ENCODE assay signal across 11 mouse cellular contexts in the genomic region with DNA sequence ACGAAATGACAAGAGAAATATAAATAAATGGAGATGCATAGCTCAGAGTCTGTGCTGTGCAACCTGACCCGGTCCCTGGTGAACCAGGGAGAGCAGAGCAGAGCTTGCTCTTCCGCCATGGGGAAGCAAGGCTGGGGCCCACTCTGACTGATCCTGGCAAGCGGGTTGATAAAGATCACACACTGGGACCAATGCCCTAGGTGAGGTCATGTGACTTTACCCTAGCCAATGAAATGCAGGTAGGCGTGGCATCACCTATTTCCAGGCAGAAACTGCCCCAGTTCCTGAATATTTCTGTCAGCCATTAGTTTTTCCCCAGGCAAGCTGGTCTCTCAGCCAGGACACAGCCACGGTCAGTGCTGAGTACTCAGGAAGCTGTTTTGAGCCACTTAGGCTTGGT. TPM values are rescaled to one million over a fixed set of nuclear protein-coding genes. Genes with fewer than 3 reads are reported as not detected.
A peak's percentile ranks its signal among the peaks of the same experiment; 100 is the strongest.
DNase-seq lines count a peak whose midpoint lies in the region; ATAC-seq and TF ChIP-seq lines count a peak whose summit lies in the region.
"Had no signal": no experiment of that assay in that cellular context is flagged by ENCODE, and none has a peak within 500 bp of the region (broad histone marks: within the 10 kb centered on the region; RNA-seq: fewer than 3 reads in every experiment).

No protein-coding gene starts in this region.

- no peak overlapping the region for H3K4me3 ChIP-seq in forebrain, embryonic 10.5 days
- H3K4me3 ChIP-seq in forebrain, embryonic 13.5 days: no peak overlapping the region
- H3K4me3 ChIP-seq in CH12.LX (replicated peaks in 1 of 3; ENCODE audit: low read depth in 2 of 3, low read length in 2 of 3, poor library complexity in 1 of 3): no peak overlapping the region
- peak overlapping the region; percentile 49 for H3K4me3 ChIP-seq in erythroblast, embryonic 14.5 days (replicated peaks)
- peak overlapping the region; percentile 27 for H3K4me3 ChIP-seq in liver, embryonic 12.5 days
- H3K4me3 ChIP-seq: neural tube, embryonic 15.5 days had no signal

- TF ChIP-seq CTCF in CH12.LX (conservative IDR thresholded peaks at IDR 0.05 in 1 of 2, IDR thresholded peaks at IDR 0.05 in 1 of 2; ENCODE audit: low read depth in 2 of 2, low read length in 2 of 2): no peak

- no peaks in the 10 kb centered on the region for H3K79me2 ChIP-seq in CH12.LX (replicated peaks; ENCODE audit: control insufficient read depth, extremely low read depth, insufficient read depth, poor library complexity, severe bottlenecking)

- 53% methylated on average over 6 of the region's 6 CpGs for WGBS in forebrain, embryonic 10.5 days
- WGBS in forebrain, embryonic 13.5 days: 52% methylated on average over 6 of the region's 6 CpGs
- WGBS in liver, embryonic 12.5 days (ENCODE audit: insufficient replicate concordance): 11% methylated on average over 6 of the region's 6 CpGs

- no peak for TF ChIP-seq RAD21 in CH12.LX (IDR thresholded peaks at IDR 0.05; ENCODE audit: low read depth, low read length)

- H3K9ac ChIP-seq in forebrain, embryonic 13.5 days: no peak overlapping the region
- H3K9ac ChIP-seq in CH12.LX (ENCODE audit: insufficient read depth, low read depth): no peak overlapping the region
- H3K9ac ChIP-seq in liver, embryonic 12.5 days: peak overlapping the region; percentile 32
- H3K9ac ChIP-seq: neural tube, embryonic 15.5 days had no signal

- no peaks in the 10 kb centered on the region for H3K9me3 ChIP-seq in forebrain, embryonic 10.5 days
- H3K9me3 ChIP-seq in forebrain, embryonic 13.5 days (replicated peaks): no peaks in the 10 kb centered on the region
- no peaks in the 10 kb centered on the region for H3K9me3 ChIP-seq in CH12.LX (replicated peaks; ENCODE audit: low read length)
- no peaks in the 10 kb centered on the region for H3K9me3 ChIP-seq in erythroblast, embryonic 14.5 days (ENCODE audit: control insufficient read depth, low read length)
- no peaks in the 10 kb centered on the region for H3K9me3 ChIP-seq in liver, embryonic 12.5 days (replicated peaks)
- H3K9me3 ChIP-seq: neural tube, embryonic 15.5 days had no signal

- H3K4me2 ChIP-seq in forebrain, embryonic 13.5 days: no peak overlapping the region
- no peak overlapping the region for H3K4me2 ChIP-seq in CH12.LX (ENCODE audit: insufficient read depth, low read depth, poor library complexity, severe bottlenecking)
- H3K4me2 ChIP-seq in liver, embryonic 12.5 days: peak overlapping the region; percentile 58
- H3K4me2 ChIP-seq: neural tube, embryonic 15.5 days had no signal

- H3K27ac ChIP-seq in forebrain, embryonic 10.5 days: peak overlapping the region; percentile 35; the same call in 1 of the 2 replicates
- H3K27ac ChIP-seq in forebrain, embryonic 13.5 days: no peak overlapping the region
- H3K27ac ChIP-seq in CH12.LX (ENCODE audit: insufficient read depth, low read depth): no peak overlapping the region
- peak overlapping the region; percentile 64 for H3K27ac ChIP-seq in liver, embryonic 12.5 days
- H3K27ac ChIP-seq: neural tube, embryonic 15.5 days had no signal

- no peak for DNase-seq in forebrain, embryonic 10.5 days (ENCODE audit: extremely low spot score, low spot score)
- no peak for DNase-seq in CH12.LX (ENCODE audit: extremely low read depth)
- no peak for DNase-seq in yolk sac, embryonic 10.5 days (ENCODE audit: low spot score)
- no peak for DNase-seq in ovary, postnatal 10 days (ENCODE audit: low spot score)
- DNase-seq in left cerebral cortex, adult 18-20 months (ENCODE audit: low spot score in 2 of 2): no peak
- DNase-seq: left cerebral cortex, postnatal 4 days had no signal

- H3K4me1 ChIP-seq in forebrain, embryonic 10.5 days: peaks cover 78% of the 10 kb centered on the region
- peaks cover 64% of the 10 kb centered on the region for H3K4me1 ChIP-seq in forebrain, embryonic 13.5 days
- peaks cover 9 to 92% of the 10 kb centered on the region in 2 experiments for H3K4me1 ChIP-seq in CH12.LX (ENCODE audit: control insufficient read depth in 1 of 2, insufficient read depth in 2 of 2)
- H3K4me1 ChIP-seq in erythroblast, embryonic 14.5 days (ENCODE audit: control insufficient read depth): peaks cover 59% of the 10 kb centered on the region
- H3K4me1 ChIP-seq in liver, embryonic 12.5 days: peaks cover 80% of the 10 kb centered on the region

- no peaks in the 10 kb centered on the region for H3K36me3 ChIP-seq in forebrain, embryonic 10.5 days (replicated peaks)
- no peaks in the 10 kb centered on the region for H3K36me3 ChIP-seq in forebrain, embryonic 13.5 days (ENCODE audit: poor library complexity, severe bottlenecking)
- H3K36me3 ChIP-seq in CH12.LX (replicated peaks in 1 of 2; ENCODE audit: control insufficient read depth in 1 of 2, insufficient read depth in 1 of 2, low read length in 1 of 2): peaks cover 0 to 2% of the 10 kb centered on the region in 2 experiments
- H3K36me3 ChIP-seq in erythroblast, embryonic 14.5 days (ENCODE audit: control insufficient read depth): no peaks in the 10 kb centered on the region; the same call in 1 of the 2 replicates
- H3K36me3 ChIP-seq in liver, embryonic 12.5 days: no peaks in the 10 kb centered on the region
- H3K36me3 ChIP-seq: neural tube, embryonic 15.5 days had no signal

- in situ Hi-C loops in CH12.LX (cut with MboI; ENCODE audit: low pct_ligation_motif_present, low pct_unique_long_range_greater_than_20kb, low sequenced_read_pairs): no loop called here

- no peak for TF ChIP-seq POLR2A in CH12.LX (IDR thresholded peaks at IDR 0.05; ENCODE audit: low read depth, low read length)

- dilution Hi-C loops in CH12.LX (cut with MboI; ENCODE audit: extremely low pct_ligation_motif_present, extremely low pct_unique_long_range_greater_than_20kb, low sequenced_read_pairs): no loop called here

- ATAC-seq in forebrain, embryonic 13.5 days: no peak
- peak; percentile 66 for ATAC-seq in liver, embryonic 12.5 days

- no peak for TF ChIP-seq EP300 in CH12.LX (IDR thresholded peaks at IDR 0.05; ENCODE audit: low read length)

- no peaks in the 10 kb centered on the region for H3K27me3 ChIP-seq in forebrain, embryonic 10.5 days (ENCODE audit: poor library complexity, severe bottlenecking)
- no peaks in the 10 kb centered on the region for H3K27me3 ChIP-seq in forebrain, embryonic 13.5 days
- H3K27me3 ChIP-seq in CH12.LX (replicated peaks): no peaks in the 10 kb centered on the region
- no peaks in the 10 kb centered on the region for H3K27me3 ChIP-seq in erythroblast, embryonic 14.5 days (ENCODE audit: control insufficient read depth)
- no peaks in the 10 kb centered on the region for H3K27me3 ChIP-seq in liver, embryonic 12.5 days (replicated peaks)
- H3K27me3 ChIP-seq: neural tube, embryonic 15.5 days had no signal

TF ChIP-seq in CH12.LX, 34 proteins besides CTCF, POLR2A, EP300 and RAD21:
- no peak for TF ChIP-seq JUN (IDR thresholded peaks at IDR 0.05; ENCODE audit: insufficient read depth, low read depth, low read length)
- no peak for TF ChIP-seq ETS1 (conservative IDR thresholded peaks at IDR 0.05; ENCODE audit: low read depth, low read length)
- no peak for TF ChIP-seq POLR2AphosphoS2 (IDR thresholded peaks at IDR 0.05; ENCODE audit: low read depth, low read length)
- no peak for TF ChIP-seq ELF1 (IDR thresholded peaks at IDR 0.05; ENCODE audit: low read depth, low read length)
- TF ChIP-seq USF1 (IDR thresholded peaks at IDR 0.05; ENCODE audit: low read depth, low read length): peak; percentile 23
- TF ChIP-seq USF2 (conservative IDR thresholded peaks at IDR 0.05; ENCODE audit: low read depth, low read length): peak; percentile 45
- TF ChIP-seq RCOR1 (conservative IDR thresholded peaks at IDR 0.05; ENCODE audit: low read depth, low read length): no peak
- no peak for TF ChIP-seq ZNF384 (IDR thresholded peaks at IDR 0.05; ENCODE audit: low read depth, low read length)
- no peak for TF ChIP-seq BHLHE40 (IDR thresholded peaks at IDR 0.05; ENCODE audit: low read depth, low read length)
- no peak for TF ChIP-seq MAX (IDR thresholded peaks at IDR 0.05; ENCODE audit: low read length)
- TF ChIP-seq MEF2A (IDR thresholded peaks at IDR 0.05; ENCODE audit: borderline replicate concordance, low read depth, low read length): no peak
- TF ChIP-seq PAX5 (IDR thresholded peaks at IDR 0.05; ENCODE audit: low read length): no peak
- TF ChIP-seq CHD1 (IDR thresholded peaks at IDR 0.05; ENCODE audit: low read depth, low read length): no peak
- TF ChIP-seq JUND (conservative IDR thresholded peaks at IDR 0.05; ENCODE audit: low read depth, low read length): no peak

RNA-seq across cellular contexts. Expression of a gene that starts 37.3 kb away (rescaled TPM):
- polyA plus RNA-seq in forebrain, embryonic 10.5 days (2016; fragmentation: Nextera tagmentation; extraction: Ambion mirVana): 1.0 TPM in 2 replicates
- 0.57 and 0.65 TPM in 2 replicates for polyA plus RNA-seq in forebrain, embryonic 13.5 days (2015; fragmentation: Nextera tagmentation; extraction: Ambion mirVana)
- total RNA-seq in CH12.LX (2012; rRNA removed) (not detected in 2 replicates), CH12.LX (2014; rRNA removed) (not detected in 2 replicates)
- not detected in 2 replicates for polyA plus RNA-seq in CH12.LX (2012; ENCODE audit: insufficient read length, low read depth)
- polyA plus RNA-seq in erythroblast, embryonic 14.5 days (2012): not detected in 2 replicates
- polyA plus RNA-seq in liver, embryonic 12.5 days (2016; fragmentation: Nextera tagmentation; extraction: Ambion mirVana): not detected in 2 replicates
- 1 to 10 TPM; 1.4 to 1.6 TPM for total RNA-seq in left cerebral cortex, adult 18-20 months (2021)

RNA-seq across cellular contexts. Expression of a gene that starts 48.8 kb away (rescaled TPM):
- polyA plus RNA-seq in forebrain, embryonic 10.5 days (2016; fragmentation: Nextera tagmentation; extraction: Ambion mirVana): not detected in 2 replicates
- polyA plus RNA-seq in forebrain, embryonic 13.5 days (2015; fragmentation: Nextera tagmentation; extraction: Ambion mirVana): not detected in 2 replicates
- total RNA-seq in CH12.LX (2012; rRNA removed) (not detected in 2 replicates), CH12.LX (2014; rRNA removed) (not detected in 2 replicates)
- polyA plus RNA-seq in CH12.LX (2012; ENCODE audit: insufficient read length, low read depth): not detected in 2 replicates
- not detected in 2 replicates for polyA plus RNA-seq in erythroblast, embryonic 14.5 days (2012)
- polyA plus RNA-seq in liver, embryonic 12.5 days (2016; fragmentation: Nextera tagmentation; extraction: Ambion mirVana): not detected in 2 replicates
- total RNA-seq in left cerebral cortex, adult 18-20 months (2021): not detected
- total RNA-seq: heart, postnatal 25 days; left cerebral cortex, postnatal 4 days had no signal
- polyA plus RNA-seq: neural tube, embryonic 15.5 days had no signal

Comparison
In these comparisons a context has a peak if more than half of its experiments do, and no peak if none do; other contexts are left out.
1. H3K27ac ChIP-seq: peak in forebrain, embryonic 10.5 days (single experiment) and liver, embryonic 12.5 days (single experiment); none in forebrain, embryonic 13.5 days (single experiment) and CH12.LX (single experiment).
2. H3K4me3 ChIP-seq: peak in erythroblast, embryonic 14.5 days (single experiment) and liver, embryonic 12.5 days (single experiment); none in forebrain, embryonic 10.5 days (single experiment), forebrain, embryonic 13.5 days (single experiment) and CH12.LX (0 of 3).